In genomic region chr5:138186950-138187638, GRCm38 (mm10) we compare ENCODE assay signal across 8 mouse cellular contexts. TPM values are rescaled to one million over a fixed set of nuclear protein-coding genes. Genes with fewer than 3 reads are reported as not detected.
A peak's percentile ranks its signal among the peaks of the same experiment; 100 is the strongest.
DNase-seq lines count a peak whose midpoint lies in the region; ATAC-seq and TF ChIP-seq lines count a peak whose summit lies in the region.

TSS of gene Taf6 (minus strand) at chr5:138187451.
TSS of gene Cnpy4 (plus strand) at chr5:138187485.

- H3K27ac ChIP-seq in lung, embryonic 15.5 days, result peak within 1 kb of the TSS; percentile 38
- peak within 1 kb of the TSS; percentile 85 for H3K27ac ChIP-seq in olfactory bulb, adult 2 months (ENCODE audit: insufficient read depth, low read depth, low read length)

- H3K9me3 ChIP-seq in lung, embryonic 15.5 days, result no peaks in the 10 kb centered on the region

- peak within 1 kb of the TSS; percentile 67 for H3K4me3 ChIP-seq in lung, embryonic 15.5 days
- H3K4me3 ChIP-seq in olfactory bulb, adult 2 months (ENCODE audit: insufficient read depth, low read depth, low read length), result peak within 1 kb of the TSS; percentile 88

- under 1% methylated on average over 31 of the region's 31 CpGs for WGBS in lung, embryonic 15.5 days
- under 1% methylated on average over 31 of the region's 31 CpGs for WGBS in olfactory bulb, adult 2 months

- peaks cover 17% of the 10 kb centered on the region for H3K4me1 ChIP-seq in lung, embryonic 15.5 days
- 0 out of 2 replicates have a peak, but pooled peaks cover 2% of the 10 kb centered on the region for H3K4me1 ChIP-seq in olfactory bulb, adult 2 months (ENCODE audit: control insufficient read depth, insufficient read depth, low read length)

- DNase-seq in MEL-GATA-1-ER (ENCODE audit: extremely low read depth, low read depth), result peak; percentile 78
- peak; percentile 87 for DNase-seq in cerebellum, adult 8-10 months
- peak; percentile 88 for DNase-seq in forelimb bud, embryonic 11.5 days (ENCODE audit: low read depth, low spot score)
- DNase-seq in layer of hippocampus, adult 8-10 months (ENCODE audit: low spot score in 2 of 2), result peak; percentile 74 to 84
- DNase-seq in thymus, adult 18-20 months, result peak; percentile 65 to 75

- H3K36me3 ChIP-seq in lung, embryonic 15.5 days, result peaks cover 19% of the 10 kb centered on the region; the same call in 1 of the 2 replicates

- H3K9ac ChIP-seq in lung, embryonic 15.5 days, result peak within 1 kb of the TSS; percentile 74

- no peaks in the 10 kb centered on the region for H3K27me3 ChIP-seq in lung, embryonic 15.5 days

- TF ChIP-seq CTCF in olfactory bulb, adult 2 months (IDR thresholded peaks at IDR 0.05; ENCODE audit: insufficient read depth, low read depth, low read length), result no peak

- TF ChIP-seq POLR2A in olfactory bulb, adult 2 months (IDR thresholded peaks at IDR 0.05; ENCODE audit: insufficient read depth, low read depth, low read length), result peak; percentile 98

- peak within 1 kb of the TSS; percentile 62 for H3K4me2 ChIP-seq in lung, embryonic 15.5 days

- ATAC-seq in hematopoietic stem cell, adult 5-6 weeks (replicated peaks in 1 of 2; ENCODE audit: insufficient read depth in 1 of 2, low FRiP score in 2 of 2, low TSS enrichment in 1 of 2, low read depth in 1 of 2, poor library complexity in 2 of 2, severe bottlenecking in 2 of 2), result peak; percentile 81 to 83
- ATAC-seq in lung, embryonic 15.5 days (ENCODE audit: borderline replicate concordance, extremely low read depth, low FRiP score, low TSS enrichment), result peak; percentile 81

RNA-seq across cellular contexts. Expression of gene Taf6, which starts in this region (rescaled TPM):
- total RNA-seq in hematopoietic stem cell, adult 5-6 weeks (2017), result 30.3 and 40.9 TPM in 2 replicates
- 10 to 100 TPM; 37.9 to 42.7 (median 39.1) TPM for total RNA-seq in layer of hippocampus, adult 8-10 months (2022)
- 86.7 and 92.3 TPM in 2 replicates for polyA plus RNA-seq in lung, embryonic 15.5 days (2015; fragmentation: Nextera tagmentation; extraction: Ambion mirVana)
- not detected in 2 replicates for polyA plus RNA-seq in olfactory bulb, adult 2 months (2012; ENCODE audit: insufficient read depth, insufficient read length, low replicate concordance, missing spikeins)

RNA-seq across cellular contexts. Expression of gene Cnpy4, which starts in this region (rescaled TPM):
- total RNA-seq in hematopoietic stem cell, adult 5-6 weeks (2017), result 46.3 and 53.8 TPM in 2 replicates
- 10 to 100 TPM; 12.1 to 14.7 (median 13.6) TPM for total RNA-seq in layer of hippocampus, adult 8-10 months (2022)
- 61.0 and 63.5 TPM in 2 replicates for polyA plus RNA-seq in lung, embryonic 15.5 days (2015; fragmentation: Nextera tagmentation; extraction: Ambion mirVana)
- polyA plus RNA-seq in olfactory bulb, adult 2 months (2012; ENCODE audit: insufficient read depth, insufficient read length, low replicate concordance, missing spikeins), result 309 TPM in 1 of 2 replicates, not detected in the other

Comparison
In these comparisons a context has a peak if more than half of its experiments do, and no peak if none do; other contexts are left out.
1. Peak in every context shown above with its lines: DNase-seq, ATAC-seq, H3K4me3 ChIP-seq and H3K27ac ChIP-seq.